Mouse (Mus musculus) cerebellum, adult 18-20 months (tissue): ENCODE measurements around the gene Ulk4.
A peak's percentile ranks its signal among the peaks of the same experiment; 100 is the strongest.

Experiments
- DNase-seq, 2 experiments: peaks; one replicate each; pipeline ENCODE4 v3.0.0; 2021

Ulk4 gene

DNA sequence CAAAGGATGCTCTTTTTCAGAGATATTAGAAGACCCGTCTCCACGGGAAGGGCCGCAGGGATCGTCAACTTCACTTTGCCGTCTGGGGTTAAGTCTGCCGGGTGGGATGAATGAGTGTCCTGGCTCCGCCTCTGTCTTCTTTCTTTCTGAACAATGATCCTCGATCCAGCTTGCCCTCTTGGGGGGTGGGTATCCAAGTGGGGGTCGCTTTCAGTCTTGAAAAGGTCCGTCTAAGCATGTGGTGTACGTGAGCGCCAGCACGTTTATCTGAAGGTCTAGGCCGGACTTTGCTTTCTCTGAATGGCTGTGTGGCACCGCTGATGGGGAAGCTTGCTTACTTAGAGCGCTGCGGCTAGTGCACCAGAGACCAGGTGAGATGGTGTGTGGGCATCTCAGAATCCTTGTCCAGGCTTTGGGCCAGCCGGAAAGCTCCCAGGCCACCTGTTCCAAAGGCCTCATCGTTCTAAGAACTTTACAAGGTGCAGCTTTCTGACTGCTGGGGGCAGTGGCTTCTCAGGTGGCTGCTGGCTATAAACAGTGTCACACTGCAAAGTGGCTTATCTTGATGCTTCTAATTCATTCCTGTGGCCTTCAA is 23.1 kb upstream of the Ulk4 start:
- DNase-seq = peak; percentile 58 to 62

DNA sequence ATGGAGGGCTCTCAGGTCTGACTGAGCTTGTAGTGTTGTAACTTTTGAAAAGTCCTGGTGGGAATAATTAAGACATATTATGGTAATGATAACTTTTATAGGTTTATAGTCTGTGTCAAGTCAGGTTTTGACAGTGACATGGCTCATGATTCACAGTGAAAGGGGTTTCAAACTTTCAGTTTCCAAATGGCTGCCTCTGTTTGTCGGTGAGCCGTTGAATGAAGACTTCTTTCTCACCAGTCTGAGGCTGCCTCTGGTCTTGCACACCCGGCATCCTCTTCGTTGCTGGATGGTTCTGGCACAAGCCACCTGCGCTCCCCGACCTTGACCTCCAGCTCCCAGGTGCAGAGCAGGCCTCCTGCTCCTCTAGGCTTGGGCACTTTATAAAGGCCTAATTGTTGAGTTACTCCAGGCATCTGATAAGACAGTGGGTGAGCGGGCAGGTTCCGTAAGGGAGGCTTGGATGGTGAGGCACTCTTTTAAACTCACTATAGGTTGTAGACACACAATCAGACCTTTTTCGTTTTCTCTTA is 22.3 kb upstream of the Ulk4 start:
- DNase-seq = no peak

DNA sequence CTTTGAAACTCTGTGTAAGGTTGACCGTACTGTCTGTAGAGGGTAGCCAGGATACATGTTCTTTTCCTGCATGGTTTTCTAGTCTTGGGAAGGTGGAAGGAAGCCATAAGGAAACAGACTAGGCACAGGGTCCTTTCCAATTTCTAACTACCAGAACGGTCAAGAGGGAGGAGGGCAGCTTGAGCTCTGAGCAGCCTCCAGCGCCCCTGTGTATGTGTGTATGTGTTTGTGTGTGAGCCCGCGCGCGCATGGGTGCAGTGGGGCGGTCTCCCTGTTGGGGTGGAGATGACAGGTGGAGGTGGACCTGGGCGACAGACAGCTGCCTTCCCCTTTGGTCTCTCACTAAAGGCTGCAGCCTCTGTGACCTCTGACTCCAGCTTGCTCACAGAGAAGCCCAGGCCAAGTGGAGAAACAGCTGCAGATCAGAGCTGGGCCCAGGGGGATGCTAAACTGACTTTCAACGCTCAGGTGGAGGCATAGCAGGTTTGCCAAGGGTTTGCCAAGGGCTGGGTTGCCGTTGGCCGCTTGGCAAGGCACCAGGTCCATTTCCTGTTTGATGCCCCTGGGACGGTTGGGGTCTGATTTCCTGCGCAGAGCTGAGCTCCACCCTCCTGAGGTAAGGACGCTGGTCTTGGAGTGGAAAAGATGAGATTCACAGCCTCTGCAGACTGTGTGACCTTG is 21.6 kb upstream of the Ulk4 start:
- DNase-seq = peak in 1 of 2 experiments; percentile 57

DNA sequence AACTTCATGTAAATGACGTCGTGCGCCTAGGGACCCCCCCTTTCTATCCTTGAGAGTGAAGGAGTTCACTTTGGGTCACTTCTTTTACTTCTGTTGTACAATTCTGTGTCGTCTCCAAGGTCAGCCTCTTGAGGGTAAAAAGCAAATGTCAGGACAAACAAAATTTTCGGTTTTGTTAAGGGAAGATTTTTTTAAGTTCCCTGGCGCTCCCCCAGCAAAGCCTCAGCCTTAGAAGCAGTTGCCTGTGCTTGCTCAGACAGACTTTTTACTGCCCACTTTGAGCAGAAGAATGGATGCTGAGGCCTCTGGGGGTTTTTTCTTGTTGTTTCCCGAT is 21.0 kb upstream of the Ulk4 start:
- no peak for DNase-seq

DNA sequence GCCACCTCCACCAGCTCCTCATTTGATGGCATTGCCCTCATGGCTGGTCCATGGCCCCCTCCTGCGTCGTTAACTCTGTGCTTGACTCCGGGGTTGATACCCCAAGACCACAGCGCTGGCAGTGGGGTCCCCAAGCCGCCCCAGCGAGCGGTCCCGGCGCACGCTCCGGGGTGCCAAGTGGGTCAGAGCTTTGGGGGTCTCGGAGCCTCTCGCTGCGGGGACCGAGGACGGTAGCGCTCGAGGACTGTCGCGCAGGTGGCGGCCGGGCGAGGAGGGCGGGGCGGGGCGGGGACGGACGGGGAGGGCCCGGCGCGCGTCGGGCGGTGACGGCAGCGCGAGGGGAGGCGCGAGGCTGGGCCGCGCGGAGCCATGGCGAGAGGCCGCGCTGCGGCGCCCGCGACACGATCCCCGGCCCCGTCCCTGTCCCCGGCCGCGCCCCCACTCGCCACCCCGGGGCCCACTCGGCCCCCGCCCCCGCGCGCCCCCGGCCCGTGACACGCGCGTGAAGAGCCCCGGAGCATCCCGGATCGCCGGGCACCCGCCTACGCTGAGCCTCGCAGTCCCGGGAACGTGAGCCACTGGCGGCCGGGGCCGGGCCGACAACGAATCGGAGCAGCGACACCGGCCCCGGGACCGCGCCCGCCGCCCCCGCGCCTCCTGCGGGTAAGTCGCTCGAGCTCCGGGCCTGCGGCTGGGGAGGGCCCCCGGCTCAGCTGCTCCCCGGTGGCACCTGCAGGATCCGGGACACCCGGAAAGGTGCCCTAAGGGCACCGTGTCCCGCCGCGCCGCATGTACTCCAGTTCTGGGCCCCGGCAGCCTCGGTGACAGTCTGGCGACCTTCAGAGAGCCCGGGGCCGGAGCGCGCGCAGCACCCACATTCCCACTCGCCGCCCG is 20.4 kb upstream of the Ulk4 start, which contains the start of gene Trak1:
Gene Trak1, plus strand, starts transcription at position 332 of the 894 bp plus-strand sequence.
- DNase-seq = peak; percentile 66 to 83

DNA sequence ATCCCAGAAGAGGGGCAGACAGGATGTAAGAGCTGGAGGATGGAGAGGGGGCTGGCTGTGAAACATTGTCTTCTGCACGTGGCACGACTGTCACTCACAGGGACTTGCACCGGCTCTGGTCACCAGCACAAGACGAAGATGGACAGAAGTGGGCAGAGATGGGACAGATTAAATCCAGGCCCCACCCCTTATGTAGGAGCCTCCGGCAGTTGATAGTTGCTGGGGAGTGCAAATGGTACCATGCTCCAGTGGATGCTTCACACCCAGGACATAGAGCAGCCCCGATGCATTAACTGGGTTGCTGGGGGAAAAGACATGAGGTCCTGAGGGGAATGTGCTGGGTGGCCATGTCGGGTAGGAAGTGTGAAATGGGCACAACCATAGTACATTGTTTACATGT is 18.2 kb upstream of the Ulk4 start:
- no peak for DNase-seq

DNA sequence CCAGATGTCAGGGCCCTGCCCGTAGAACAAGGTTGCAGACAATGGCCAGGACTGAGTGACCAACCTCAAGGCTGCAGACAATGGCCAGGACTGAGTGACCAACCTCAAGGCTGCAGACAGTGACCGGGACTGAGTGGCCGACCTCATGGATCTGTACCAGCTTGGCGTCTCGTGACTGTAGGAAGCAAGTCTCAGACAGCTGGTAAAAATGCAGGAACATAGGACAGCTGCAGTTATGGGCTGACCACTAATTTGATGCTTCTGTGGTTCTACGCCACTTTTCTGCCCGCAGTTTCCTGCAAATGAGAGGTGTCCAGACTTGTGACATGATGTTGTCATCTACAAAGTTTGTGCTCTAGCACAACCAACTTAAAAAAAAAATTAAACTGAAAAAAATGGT is 16.2 kb upstream of the Ulk4 start:
- DNase-seq = no peak

DNA sequence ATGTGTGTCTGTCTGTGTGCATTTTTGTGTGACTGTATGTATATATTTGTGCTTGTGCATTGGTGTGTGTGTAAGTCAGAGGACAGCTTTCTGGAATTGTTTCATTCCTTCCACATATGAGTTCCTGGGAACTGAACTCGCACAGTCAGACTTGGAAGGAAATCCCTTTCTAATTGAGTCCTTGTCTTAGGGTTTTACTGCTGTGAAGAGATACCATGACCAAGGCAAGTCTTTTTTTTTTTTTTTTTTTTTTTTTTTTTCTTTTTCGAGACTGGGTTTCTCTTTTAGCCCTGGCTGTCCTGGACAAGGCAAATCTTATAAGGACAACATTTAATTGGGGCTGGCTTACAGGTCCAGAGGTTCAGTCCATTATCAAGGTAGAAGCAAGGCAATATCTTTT is 14.3 kb upstream of the Ulk4 start:
- DNase-seq = no peak

DNA sequence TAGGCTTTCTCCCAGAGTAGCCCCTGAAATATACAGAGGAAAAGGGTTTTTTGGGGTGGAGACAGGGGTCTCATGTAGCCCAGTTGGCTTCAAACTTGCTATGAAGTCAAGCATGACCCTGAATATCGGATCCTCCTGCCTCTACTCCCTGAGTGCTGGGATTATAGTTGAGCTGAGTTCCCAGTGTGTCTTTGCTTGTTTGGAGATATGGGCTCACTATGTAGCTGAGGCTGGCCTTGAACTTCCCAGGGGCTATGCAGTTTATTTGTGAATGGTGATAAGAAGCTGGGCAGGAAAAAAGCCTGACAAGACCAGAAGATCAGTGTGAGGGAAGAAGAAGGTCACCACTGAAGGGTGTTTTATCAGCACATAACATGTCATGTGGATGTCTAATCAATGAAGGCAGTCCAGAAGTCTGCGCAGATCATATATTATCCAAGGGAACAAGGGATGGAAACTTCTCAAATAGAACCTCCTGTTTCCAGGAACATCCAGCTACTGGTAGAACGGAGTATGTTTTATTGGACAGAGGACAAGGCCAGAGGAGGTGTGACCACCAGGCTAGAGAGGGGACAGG is 9.4 kb upstream of the Ulk4 start:
- DNase-seq = no peak

DNA sequence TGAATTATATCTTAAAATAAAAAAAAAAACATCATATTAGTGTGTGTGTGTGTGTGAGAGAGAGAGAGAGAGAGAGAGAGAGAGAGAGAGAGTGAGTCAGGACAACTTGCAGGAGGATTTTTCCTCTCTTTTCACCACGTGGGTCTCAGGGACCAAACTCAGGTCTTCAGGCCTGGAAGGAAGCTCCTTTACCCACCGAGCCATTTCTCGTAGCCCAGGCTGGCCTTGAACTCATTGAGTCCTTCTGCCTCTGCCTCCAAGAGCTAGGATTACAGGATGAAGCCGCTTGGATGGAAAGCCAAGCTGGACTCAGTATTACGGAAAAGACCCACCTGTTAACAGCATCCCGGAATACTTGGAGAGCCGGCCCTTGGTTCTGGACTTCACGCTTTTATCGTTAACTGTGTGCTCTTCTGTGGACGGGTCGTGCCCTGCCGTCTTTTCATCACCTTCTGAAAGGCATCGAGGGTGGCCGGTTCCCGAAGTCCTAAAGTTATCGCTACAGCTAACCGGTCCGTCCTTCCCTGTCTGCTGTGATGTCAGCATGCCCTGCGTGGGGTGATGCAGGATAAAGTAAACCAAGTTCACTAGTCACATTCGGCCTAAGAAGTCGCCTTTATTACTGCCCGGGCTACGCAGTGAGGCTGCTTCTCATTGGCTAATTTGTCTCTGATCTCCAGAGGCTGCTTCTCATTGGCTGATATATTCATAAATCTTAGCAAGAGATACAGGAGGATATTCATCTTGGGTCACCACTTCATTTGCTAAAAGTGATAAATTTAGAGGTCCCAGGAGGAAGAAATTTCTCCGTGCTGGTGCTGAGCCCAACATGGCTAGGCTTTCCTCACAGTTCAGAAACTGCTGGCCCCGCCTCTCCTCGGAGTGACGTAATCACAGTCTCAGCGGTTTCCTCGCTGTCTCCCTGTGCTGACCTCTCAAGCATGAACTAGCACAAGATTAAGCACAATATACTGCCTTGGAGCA is 8.6 kb upstream of the Ulk4 start:
- peak; percentile 51 to 55 for DNase-seq

DNA sequence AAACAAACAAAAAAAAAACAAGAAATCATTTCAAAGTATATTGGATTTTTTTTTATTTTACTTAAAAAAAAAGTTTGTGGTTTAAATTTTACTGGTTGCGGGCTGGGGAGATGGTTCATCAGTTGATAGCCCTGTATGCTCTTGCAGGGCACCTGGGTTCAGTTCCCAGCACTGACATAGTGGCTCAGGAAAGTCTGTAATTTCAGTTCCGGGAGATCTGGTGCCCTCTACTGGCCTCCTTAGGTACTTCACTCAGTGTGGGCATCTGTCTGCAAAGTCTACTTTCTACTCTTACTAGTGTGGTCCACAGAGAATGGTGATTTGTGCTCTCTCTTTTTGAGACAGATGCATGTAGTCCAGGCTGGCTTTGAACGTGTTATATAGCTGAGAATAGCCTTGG is 7.4 kb upstream of the Ulk4 start:
- peak in 1 of 2 experiments; percentile 51 for DNase-seq

DNA sequence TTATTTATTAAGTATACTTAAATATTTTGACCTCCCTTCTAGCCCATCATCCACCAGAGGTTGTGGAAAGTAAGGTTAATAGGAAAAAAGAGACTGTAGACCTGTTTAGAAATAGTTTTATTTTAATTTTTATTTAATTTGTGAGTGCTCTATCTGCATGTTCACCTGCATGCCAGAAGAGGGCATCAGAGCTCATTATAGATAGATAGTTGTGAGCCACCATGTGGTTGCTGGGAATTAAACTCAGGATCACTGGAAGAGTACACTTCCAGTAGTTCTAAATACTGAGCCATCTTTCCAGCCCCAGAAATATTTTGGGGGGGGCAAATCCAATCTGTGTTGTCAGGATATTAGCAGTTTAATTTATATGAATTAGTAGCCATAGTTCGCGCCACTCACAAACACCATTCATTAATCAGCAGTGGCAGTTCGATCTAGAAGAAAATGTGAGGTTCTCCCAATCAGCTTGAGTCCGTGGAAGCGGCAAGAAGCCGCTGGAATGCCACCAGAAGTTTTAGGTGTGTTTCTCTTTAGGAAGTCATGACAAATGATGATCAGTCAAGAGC is 6.7 kb upstream of the Ulk4 start:
- no peak for DNase-seq

DNA sequence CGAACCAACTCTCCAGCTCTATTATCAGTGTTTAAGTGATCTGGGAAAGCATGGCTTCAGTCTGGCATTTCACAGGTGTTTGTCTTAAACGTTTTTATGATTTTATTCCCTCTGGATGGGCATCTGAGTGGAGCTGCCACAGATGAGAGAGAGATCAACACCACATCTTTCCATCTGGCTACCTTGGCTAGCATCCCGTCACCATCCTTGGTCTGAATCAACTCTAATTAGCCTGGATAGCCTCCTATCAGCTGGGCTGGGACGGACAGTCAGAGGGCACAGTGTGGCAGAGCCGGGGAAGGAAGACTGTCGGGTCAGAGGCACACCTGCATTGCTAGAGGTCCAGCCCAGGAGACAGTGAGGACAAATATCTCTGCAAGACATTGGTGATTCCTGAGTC is 4.9 kb upstream of the Ulk4 start:
- no peak for DNase-seq

DNA sequence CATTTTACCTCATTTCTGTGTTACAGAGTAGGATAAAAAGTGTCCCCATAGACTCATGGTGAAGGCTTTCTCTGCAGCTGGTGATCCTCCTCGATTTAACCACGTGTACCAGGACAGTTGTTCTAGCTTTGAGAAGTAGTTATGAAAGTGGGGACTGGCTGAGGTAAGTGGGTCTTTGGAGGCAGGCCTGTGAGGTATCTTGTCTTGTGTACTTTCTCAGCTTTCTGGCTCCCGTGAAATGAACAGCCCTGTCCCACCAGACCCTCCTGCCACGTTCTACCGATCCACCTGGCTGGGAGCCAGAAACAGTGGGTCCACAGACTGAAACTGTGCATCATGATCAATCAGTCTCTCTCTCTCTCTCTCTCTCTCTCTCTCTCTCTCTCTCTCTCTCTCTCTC is 2.2 kb upstream of the Ulk4 start:
- DNase-seq = no peak

DNA sequence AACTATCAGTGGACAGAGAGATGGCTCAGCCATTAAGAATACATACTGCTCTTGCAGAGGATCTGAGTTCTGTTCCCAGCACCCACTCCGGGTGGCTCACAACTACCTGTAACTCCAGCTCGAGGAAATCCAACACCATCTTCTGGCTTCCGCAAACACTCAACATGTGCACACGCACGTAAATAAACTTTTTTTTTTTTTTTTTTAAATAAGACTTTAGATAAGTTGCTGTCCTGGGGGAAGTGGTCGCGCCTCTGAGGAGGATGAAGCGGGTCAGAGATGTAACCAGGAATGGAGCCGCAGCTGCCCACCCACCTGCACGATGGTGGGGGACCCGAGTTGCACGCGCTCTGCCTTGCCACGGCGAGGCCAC is 266 bp downstream of the Ulk4 start:
- DNase-seq = peak in 1 of 2 experiments; percentile 12

DNA sequence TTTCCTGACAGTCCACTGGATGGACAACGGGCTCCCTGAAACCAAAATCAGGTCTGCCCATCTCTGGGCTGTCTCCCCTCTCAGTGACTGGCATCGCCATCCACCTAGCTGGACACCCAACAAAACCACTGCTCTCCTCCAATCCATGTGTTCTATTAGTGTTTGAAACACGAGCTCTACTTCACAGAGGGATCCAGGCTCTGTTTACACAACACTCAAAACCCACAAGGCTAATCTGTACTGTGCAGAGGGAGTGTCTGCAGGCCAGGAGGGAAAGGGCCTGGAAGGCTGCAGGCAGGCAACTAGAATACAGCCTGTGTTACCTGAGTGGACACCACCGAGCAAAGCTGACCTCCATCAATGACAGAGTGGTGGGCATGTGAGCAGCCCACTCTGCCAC is 5.4 kb downstream of the Ulk4 start:
- no peak for DNase-seq

DNA sequence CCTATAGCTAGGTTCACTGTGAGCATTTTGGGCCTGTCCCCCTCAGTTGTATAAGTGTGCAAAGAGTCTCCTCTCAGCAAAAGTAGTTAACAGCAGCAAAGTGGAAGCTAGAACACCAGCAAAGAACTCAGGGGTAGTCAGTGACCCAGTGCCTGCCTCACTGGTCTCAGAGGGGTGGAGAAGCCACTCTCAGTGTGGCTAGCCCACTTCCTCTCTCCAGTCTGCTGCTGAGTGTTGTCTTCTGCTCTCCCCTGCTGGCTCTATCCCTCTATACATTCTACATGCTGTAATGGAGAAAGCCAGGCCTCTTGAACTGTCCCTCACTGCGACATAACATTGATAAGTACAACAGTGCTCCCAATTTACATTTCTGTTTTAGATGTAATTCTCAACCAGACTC is 5.8 kb downstream of the Ulk4 start:
- no peak for DNase-seq

DNA sequence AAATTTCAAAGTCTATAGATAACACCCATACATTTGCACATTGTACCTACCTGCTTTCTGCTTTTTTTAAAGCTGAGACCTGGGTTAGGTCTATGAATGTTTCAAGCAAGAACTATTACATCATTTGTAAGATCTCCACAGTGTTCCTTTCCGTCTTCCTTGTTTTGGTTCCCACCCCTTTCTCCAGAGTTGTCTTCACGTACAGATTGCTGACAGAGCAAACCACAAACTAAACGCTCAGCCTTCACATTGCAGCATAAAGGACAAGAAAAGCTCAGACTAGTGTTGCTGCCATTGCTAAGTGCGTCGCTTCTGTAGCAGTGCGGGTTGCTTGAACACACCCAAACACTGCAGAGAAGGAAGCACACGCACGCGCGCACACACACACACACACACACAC is 11.7 kb downstream of the Ulk4 start:
- DNase-seq = no peak

DNA sequence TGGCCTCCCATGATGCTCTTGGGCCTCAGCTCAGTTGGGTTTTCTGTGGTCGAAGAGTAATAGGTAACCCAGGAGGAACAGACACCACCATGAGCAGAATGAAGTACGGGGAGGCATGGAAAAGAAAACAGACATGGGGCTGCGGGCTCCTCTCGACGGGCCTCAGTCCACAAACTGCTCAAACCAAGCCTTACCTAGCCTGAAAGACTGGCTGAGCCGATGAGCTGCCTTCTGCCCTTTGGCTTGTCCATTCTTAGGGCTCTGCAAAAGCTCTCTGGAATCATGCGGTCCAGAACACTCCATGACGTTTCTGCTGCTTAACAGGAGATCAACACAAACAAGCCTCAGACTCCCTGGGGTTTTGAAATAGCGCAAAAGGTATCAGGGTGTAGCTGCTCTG is 19.9 kb downstream of the Ulk4 start:
- no peak for DNase-seq

DNA sequence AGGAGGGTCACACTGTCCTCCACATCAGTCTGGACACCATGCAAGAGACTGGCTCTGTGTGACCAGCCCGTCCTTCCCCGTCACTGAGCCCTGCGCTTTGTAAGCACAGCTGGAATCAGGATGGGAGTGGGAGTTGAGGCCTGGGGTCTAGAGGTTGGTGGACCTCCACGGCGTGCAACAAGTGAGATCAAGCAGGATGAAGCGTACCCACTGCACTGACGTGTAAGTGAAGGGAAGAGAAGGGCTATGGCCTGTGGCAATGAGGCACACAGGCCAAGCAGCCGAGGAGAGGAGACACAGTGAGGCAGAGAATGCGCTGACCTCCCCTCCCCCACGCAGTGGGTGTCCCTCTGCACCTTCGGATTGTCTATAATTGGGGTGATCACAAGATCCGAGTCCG is 22.2 kb downstream of the Ulk4 start:
- DNase-seq = no peak

DNA sequence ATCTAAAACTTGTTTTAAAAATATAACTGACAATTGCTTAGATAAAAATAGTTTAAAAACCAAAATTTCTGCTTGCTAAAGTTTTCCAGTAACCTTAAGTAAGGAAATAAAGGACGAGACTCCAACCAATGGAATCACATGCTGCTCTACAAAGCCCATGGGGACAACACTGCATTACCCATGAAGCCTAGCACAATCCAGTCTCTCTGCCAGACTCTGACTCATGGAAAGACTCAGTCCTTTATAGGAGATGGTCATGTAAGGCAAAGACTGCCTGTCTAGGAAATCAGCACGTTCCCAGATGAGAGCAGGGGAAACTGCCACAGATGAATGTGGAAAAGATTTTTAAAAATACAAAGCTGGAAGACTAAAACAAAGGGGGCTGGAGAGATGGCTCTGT is 23.0 kb downstream of the Ulk4 start:
- DNase-seq = no peak

DNA sequence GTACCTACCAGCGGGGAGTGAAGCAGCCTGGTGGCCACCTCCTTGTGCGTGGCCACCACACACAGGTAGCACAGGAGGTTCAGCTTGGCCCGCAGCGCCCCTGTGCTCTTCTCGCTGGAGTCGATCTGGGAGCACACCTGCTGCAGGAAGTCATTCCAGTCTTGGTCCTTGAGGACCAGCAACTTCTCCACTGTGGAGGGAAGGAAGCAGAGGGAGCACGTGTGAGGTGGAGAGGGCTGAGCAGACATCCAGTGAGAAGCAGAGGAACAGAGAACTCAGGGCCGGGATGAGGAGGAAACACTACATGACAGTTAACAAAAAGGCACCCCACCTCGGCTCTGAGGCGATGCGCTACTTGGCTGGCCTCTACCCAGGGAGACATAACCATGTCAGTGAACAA is 26.1 kb downstream of the Ulk4 start:
- no peak for DNase-seq
